Mouse (Mus musculus) cerebellum, adult 8-10 months (tissue): ENCODE results near the gene Gm20388.
A peak's percentile ranks its signal among the peaks of the same experiment; 100 is the strongest.
"Not testable (repeated sequence)": the region's sequence is repeated elsewhere in the genome, so short reads cannot be mapped to it uniquely, and the experiment has no call there.

ENCODE experiments used
- DNase-seq: peaks from one replicate; pipeline ENCODE4 v3.0.0; 2022

Gm20388 gene

DNA sequence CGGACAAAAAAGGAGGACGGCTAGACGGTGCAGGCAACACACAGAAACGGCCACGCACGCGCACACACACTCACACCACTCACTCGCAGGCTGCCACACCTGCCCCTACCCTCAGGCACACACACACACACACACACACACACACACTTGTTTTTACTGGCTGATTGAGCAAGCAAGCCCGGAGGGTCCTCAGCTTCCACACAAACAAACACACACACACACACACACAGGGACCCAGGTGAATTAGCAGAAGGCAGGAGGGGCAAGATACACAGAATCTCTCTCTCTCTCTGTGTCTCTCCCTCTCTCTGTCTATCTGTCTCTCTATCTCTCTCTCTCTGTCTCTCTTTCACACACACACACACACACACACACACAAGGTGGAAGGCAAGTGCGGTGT is 3664.7 kb downstream of the Gm20388 start:
- DNase-seq, result not testable (repeated sequence)

DNA sequence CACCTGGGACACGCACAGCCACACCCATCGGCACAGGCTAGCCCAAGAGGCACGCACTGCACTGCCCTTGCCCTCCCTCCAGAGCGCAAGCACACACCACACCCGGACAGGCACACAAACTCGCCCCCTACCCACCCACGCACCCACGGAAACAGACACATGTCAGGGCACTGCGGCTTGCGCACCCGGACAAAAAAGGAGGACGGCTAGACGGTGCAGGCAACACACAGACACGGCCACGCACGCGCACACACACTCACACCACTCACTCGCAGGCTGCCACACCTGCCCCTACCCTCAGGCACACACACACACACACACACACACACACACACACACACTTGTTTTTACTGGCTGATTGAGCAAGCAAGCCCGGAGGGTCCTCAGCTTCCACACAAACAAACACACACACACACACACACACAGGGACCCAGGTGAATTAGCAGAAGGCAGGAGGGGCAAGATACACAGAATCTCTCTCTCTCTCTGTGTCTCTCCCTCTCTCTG is 3690.1 kb downstream of the Gm20388 start:
- peak; percentile 28 for DNase-seq

DNA sequence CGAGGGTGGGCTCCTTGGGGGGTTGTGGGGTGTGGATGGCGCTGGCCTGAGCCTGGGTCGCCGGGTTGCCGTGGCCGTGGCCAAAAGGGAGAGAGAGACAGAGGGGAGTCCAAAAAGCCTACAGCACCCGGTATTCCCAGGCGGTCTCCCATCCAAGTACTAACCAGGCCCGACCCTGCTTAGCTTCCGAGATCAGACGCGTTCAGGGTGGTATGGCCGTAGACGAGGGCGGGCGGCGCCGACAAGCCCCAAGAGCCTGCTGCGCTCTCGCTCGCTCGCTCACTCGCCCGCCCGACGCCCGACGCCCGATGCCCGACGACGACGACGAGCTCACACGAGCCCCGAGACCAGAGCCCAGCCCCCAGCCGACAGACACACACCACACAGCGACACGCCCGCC is 3690.8 kb downstream of the Gm20388 start:
- DNase-seq, result not testable (repeated sequence)

DNA sequence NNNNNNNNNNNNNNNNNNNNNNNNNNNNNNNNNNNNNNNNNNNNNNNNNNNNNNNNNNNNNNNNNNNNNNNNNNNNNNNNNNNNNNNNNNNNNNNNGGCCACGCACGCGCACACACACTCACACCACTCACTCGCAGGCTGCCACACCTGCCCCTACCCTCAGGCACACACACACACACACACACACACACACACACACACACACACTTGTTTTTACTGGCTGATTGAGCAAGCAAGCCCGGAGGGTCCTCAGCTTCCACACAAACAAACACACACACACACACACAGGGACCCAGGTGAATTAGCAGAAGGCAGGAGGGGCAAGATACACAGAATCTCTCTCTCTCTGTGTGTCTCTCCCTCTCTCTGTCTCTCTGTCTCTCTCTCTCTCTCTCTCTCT is 3702.0 kb downstream of the Gm20388 start:
- not testable (repeated sequence) for DNase-seq

DNA sequence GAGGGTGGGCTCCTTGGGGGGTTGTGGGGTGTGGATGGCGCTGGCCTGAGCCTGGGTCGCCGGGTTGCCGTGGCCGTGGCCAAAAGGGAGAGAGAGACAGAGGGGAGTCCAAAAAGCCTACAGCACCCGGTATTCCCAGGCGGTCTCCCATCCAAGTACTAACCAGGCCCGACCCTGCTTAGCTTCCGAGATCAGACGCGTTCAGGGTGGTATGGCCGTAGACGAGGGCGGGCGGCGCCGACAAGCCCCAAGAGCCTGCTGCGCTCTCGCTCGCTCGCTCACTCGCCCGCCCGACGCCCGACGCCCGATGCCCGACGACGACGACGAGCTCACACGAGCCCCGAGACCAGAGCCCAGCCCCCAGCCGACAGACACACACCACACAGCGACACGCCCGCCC is 3712.9 kb downstream of the Gm20388 start:
- not testable (repeated sequence) for DNase-seq

DNA sequence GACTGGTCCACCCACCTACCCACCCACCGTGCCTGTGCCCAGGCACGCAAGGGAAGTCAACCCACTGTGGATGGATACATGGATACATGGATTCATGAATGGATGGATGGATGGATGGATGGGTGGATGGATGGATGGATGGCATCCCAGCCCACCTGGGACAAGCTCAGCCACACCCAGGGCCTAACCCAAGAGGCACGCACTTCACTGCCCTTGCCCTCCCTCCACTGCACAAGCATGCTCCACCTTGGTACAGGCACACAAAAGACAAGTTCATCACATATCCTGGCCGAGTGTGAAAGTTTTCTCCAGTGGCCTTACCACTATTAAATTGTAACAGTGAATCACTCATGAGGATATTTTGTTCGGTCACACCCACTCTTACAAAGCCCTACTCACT is 3713.6 kb downstream of the Gm20388 start:
- no peak for DNase-seq

DNA sequence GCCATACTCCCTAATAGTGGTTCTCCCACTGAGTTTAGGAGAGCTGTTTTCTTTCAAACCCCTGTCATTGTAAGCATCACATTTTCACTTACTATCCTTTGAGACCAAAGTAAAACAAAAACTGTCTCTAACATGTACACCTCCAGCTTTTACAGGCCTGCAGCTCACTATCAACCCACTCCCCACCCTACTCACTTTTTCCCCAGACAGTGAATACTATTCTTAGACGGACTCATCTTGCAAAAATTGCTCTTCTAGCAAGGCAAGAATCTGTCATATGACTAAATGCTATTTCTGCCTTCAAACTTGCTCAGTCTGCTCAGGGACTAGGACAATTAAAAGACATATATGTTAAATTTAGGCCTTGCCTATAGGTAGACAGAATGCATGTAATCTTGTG is 3714.1 kb downstream of the Gm20388 start:
- no peak for DNase-seq

DNA sequence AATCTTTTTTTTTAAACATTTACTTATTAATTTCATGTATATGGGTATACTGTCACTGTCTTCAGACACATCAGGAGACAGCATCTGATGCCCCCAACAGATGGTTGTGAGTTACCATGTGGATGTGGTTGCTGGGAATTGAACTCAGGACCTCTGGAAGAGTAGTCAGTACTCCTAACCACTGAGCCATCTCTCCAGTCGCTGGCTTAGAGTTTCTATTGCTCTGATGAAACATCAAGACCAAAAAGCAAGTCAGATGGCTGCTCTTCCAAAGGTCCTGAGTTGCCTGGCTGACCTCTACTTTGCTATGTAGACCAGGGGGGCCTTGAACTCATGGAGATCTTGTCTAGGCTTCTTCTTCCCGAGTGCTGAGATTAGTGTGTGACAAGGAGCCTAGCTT is 3715.1 kb downstream of the Gm20388 start:
- no peak for DNase-seq

DNA sequence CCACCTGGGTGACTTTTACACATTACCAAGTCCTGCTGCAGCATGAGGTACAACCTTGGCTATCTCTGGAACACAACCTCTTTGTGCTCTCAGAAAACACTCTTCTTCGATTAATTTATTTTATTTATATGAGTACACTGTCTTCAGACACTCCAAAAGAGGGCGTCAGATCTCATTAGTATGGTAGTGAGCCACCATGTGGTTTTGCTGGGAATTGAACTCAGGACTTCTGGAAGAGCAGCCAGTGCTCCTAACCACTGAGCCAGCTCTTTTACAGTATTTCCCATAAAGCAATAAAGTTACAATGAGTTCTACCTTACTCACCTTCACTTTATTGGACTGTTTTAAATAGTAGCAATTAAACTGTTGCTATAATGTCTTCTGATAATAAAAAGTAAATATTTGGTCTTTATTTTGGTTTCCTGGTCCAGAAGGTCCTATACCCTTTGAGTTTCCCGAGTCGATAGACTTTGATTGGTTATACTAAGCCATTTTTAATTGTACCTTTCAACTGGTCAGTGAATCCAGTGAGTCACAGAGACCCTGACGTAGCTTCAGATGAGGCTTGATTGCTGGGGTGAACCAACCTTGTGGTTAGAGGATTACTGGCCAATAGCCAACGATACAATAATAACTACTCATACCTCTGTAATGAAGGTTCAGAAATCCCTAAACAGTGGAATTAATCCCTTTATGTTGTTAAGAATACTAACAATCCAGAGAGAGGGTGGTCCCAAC is 3716.9 kb downstream of the Gm20388 start:
- DNase-seq, result no peak

DNA sequence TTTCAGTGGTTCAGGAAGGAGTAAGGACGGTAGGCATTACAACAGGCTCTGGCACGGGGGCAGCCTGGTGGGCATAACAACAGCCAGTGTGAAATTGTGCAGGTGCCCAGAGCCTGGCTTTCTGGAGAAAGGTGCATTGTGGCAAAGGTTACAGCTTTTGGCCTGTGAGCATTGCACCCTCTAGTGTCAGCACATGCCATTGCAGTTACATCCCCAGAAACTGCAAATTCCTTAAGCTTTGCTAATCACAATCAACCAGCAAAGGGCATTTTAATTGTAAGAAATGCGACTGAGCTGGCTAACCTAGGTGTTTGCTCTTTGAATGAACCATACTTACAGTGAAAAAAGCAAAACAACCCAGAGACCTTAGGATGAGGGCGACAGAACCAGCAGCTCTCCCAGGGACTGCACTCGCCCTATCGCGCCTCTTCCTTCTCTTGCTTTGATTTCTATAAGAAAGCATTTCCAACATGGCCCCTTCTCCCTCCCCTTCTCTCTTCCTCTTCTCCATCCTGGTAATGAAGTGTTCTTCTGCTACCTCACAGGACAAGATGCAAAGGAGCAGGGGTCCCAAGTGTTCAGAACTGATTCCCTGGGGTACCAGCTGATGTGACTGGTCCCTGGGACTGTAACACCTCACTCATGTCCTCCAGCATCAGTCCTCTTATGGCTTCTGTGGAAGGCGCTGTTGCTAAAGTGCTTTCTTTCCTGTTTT is 3717.8 kb downstream of the Gm20388 start:
- peak; percentile 63 for DNase-seq

DNA sequence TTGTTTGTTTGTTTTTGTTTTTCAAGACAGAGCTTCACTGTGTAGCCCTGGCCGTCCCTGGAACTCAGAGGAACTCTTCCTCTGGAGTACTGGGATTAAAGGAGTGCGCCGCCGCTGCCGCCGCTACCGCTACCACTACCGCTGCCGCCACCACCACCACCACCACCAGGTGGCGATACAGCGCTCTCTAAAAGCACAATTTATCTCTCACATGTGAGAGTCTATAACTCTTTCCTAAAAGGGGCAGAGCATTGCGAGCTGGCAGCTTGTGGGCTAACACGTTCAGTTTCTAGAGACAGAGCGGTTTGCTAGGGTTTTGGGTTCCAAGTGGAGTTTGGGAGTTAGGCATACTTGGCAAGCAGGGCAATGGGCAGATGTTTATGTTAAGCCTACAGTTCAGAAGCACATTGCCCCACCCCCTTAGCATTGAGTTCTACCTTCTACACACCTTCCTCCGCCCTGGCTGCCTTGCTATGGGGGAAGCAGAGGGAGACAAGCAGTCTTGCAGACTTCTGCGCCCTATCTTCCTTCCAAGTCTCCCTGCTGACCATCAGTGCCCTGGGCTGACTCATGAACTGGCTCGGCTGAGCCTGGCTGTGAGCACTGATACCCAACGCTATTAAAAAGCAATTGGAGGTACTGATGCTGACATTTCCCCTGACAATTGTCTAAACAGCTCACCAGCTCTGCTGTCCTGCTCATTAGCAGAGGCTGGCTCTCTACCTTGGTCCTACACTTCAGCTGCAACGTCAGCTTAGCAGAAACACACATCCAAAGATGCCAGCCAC is 3718.5 kb downstream of the Gm20388 start:
- DNase-seq, result peak; percentile 69

DNA sequence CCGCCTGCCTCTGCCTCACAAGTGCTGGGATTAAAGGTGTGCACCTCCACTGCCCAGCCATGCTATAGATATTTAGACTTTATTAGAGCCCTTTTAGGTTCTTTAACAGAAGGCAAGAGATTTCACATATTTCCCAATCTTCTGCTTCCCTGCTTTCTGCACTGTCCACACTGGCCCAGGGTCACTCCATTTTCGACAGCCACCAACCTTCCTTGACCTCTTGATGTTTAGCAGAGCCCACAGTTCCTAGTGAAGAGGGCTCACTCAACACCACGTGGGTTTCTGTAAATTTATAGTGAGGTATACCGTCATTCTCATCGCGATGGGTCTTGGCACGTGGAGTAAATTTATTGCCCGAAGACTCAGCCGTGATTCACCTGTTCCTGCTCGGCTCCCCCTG is 3719.4 kb downstream of the Gm20388 start:
- DNase-seq, result no peak

DNA sequence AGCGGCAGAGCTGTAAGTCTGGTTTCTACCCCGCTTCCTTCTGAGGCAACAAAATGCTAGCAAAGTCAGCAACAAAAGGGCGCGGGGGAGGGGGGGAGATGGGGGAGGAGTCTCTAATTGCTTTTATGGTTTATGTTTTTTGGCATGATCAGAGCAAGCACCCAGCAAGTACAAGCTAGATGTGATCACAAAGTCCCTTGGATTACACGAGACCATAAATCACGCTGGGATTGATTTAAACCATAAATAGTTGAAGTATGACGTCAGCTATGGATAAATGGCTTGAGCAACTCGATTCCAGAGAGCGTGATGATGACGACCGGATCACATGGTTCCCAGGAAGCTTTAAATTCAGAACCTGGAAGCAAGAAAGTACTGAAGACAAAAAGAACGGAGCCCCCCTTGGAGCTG is 3720.2 kb downstream of the Gm20388 start:
- no peak for DNase-seq

DNA sequence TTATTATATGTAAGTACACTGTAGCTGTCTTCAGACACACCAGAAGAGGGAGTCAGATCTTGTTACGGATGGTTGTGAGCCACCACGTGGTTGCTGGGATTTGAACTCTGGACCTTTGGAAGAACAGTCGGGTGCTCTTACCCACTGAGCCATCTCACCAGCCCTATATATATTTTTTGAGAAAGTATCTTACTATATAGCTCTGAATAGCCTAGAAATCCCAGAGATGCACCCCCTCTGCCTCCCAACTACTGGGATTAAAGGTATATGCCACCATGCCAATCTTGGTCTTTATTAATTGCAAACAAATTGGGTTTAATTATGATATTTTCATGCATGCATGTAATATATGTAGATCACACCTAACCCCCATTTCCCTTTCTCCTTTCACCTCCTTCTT is 3721.1 kb downstream of the Gm20388 start:
- DNase-seq, result not testable (repeated sequence)

DNA sequence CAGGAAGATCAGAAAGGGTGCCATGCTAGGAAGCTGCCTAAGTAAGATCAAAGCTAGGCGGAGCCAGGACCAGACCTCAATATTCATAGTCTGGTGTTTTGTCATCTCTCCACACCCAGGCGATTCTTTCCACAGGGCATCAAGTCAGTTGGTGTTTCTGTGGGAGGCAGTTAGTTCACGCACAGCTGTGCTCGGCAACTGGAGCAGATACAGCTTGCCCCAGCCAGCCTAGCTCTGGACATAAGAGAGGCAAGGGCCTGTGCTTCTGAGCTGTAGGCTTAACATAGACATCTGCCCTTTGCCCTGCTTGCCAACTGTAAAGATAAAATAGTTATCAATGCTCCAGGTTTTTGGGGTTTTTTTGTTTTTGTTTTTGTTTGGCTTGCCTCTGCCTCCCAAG is 3721.6 kb downstream of the Gm20388 start:
- DNase-seq, result no peak

DNA sequence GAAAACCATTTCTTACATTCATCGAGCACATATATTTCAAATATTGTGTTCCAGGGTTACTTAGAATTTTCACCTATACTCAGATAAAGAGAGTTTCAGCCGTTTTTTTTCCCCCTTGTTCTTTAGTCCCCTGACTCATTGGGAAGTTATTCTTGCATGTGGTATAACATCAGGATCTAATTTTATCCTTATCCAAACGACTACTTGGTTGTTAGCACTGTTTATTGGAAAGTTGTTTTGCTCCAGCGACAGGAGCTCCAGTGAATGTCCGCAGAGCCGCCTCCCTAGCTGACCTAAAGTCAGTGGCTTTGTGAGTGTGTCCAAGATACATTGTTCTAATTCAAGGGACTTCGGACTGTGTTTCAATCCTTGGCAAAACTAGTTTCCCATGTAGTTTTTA is 3723.2 kb downstream of the Gm20388 start:
- DNase-seq, result no peak

DNA sequence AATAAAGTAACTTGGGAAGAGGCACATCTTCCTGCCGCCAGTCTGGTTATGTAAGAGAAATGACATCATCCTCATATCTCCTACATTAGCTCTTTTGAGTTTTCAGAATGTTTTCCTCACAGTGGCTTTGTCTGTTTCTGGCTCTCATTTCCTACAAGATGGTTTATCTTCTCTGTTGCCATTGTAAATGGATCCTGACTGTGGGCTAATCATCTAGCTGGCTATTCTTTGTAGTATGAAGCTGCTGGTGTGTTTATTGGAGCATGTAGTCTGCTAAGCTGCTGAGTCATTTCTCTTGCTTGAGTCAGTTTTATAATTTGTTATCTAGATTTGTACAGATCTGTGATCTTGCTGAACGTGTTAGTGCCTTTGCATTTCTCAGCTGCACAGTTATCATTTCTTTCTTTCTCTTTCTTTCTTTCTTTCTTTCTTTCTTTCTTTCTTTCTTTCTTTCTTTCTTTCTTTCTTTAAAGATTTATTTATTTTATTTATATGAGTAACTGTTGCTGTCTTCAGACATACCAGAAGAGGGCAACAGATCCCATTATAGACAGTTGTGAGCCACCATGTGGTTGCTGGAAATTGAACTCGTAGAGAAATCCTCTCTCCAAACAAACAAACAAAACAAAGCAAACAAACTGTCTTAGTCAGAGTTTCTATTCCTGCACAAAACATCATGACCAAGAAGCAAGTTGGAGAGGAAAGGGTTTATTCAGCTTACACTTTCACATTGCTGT is 3723.9 kb downstream of the Gm20388 start:
- DNase-seq, result no peak

DNA sequence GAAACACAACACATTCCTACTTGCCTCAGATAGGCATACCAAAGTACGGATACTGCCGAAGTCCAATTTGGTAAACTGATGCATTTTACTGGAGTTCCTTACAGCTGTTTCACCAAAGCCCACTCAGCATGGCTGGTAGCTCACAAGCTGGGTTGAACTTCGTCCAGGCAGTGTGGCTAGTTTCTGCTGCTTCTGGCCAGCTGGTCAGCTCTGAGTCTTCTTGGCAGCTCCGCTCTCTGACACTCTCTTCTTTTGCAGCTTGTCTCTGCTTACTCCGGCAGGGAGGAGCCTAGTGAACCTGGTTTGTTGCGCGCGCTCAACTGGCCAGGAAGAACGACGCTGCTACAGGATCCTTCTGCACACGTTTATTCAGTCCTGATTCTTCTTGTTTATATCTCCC is 3725.0 kb downstream of the Gm20388 start:
- DNase-seq, result no peak

DNA sequence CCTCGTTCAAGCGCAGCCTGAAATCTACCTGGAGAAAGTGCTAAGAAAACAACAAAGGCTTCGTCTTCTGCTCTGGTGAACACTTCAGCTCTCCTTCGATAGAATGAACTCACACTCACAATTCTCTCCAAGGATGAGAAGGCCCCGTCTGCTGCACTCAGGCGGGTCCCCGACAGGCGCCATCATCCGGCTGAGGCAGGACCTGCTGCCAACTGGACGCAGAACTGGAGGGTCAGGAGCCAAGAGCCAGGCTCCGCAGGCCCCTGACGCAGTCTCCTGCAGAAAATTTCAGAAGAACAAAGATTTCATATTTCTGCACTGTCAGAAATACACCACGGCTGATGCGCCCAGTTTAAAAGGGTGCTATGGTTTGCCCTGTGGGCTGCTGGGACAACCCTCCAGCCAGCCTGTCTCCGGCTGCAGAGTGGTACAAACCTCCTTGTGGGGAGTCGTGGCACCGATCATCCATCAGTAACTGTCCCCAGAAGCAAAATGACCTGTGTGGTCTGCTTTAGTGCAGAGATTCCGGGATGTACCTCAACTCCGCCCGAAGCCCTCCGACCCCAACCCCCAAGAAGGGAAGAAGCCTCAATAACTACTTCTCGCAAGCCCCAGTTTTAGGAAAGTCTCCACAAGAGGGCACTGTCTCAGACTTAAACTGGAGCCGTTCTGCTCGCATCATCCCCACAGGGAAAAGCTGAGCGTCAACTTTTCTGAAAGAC is 3732.8 kb downstream of the Gm20388 start:
- peak; percentile 57 for DNase-seq

DNA sequence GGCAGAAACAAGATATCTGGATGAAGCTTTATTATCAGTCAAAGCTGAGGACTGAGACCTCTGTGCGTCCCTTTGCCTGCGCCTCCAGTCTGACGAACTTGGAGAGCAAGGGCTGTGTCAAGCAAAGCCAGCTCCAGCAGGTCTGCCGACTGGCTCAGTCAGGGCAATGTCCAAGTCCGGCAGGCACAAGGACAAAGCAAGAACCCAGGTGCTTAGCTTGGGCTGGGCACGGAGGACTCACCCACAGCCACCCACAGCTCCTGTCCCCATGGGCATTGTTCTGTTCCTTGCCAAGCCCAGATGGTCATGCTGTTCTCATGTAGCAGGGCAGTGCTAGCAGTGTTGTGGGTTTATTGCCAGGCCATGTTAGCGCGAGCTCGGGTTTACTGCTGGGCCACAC is 3734.6 kb downstream of the Gm20388 start:
- no peak for DNase-seq

DNA sequence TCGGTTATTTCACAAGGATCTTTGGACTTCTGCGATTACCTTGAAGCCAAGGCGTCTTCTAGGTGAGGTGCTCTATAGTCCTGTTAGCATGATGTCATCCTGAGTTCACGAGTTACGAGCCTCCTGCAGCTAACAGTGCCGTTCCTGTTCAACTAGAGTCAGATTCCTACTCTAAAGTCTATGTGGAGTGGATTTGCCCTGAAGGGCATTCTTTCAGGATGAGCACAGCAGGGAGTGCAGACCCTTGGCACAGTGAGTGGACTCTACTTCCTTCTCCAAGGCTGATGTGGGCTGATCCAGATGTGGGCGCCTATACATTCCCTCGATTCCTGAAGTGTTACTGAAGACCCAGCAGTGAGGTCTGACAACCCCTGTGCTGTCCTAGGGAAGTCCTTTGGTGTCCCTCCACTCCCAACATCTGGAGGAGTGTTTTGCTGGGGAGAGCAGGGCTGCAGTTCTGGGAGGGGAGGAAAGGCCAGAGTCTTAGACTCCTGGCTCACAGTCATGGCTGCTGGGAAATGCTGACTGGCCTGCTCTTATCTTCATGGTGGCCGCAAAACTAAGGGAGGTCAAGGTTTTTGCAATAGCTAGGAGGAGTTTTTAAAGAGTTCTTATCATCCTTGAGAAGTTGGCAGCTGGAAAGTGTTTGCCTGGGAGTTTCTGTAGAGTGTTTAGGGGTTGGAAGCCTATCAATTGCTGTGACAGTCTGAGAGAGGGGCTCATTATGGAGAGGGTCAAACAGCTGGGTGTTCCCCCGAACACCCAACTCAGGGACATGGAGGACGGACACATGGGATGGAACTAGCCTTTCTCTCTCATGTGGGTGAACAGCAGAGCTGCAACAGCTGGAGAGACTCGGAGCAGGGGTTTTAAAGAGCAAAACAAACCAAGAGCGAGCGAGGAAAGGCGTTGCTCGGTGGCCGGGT is 3737.9 kb downstream of the Gm20388 start:
- no peak for DNase-seq
